ENCODE assay signal across 8 mouse cellular contexts in genomic region chr6:72957676-72958641, GRCm38 (mm10). TPM values are rescaled to one million over a fixed set of nuclear protein-coding genes. Genes with fewer than 3 reads are reported as not detected.
DNase-seq lines count a peak whose midpoint lies in the region; ATAC-seq lines count a peak whose summit lies in the region.

No protein-coding gene starts in this region.

- no peaks in the 10 kb centered on the region for H3K9me3 ChIP-seq in hindbrain, embryonic 12.5 days (replicated peaks)

- H3K4me1 ChIP-seq in hindbrain, embryonic 12.5 days, result peaks cover 29% of the 10 kb centered on the region

- peak overlapping the region; percentile 91 for H3K4me3 ChIP-seq in hindbrain, embryonic 12.5 days

- ATAC-seq in hindbrain, embryonic 12.5 days (ENCODE audit: low FRiP score), result peak; percentile 90

- DNase-seq in Muller cell, postnatal 12 days (ENCODE audit: inconsistent ontology term), result peak; percentile 91
- peak; percentile 89 for DNase-seq in cerebellum, adult 9-11 months
- peak; percentile 81 to 86 for DNase-seq in frontal cortex, postnatal 10 days (ENCODE audit: low spot score in 2 of 2)
- peak; percentile 74 to 77 for DNase-seq in layer of hippocampus, postnatal 25 days (ENCODE audit: extremely low spot score in 1 of 2, low spot score in 1 of 2)
- peak; percentile 91 for DNase-seq in lung, postnatal 14 days
- DNase-seq in ovary, postnatal 36 days (ENCODE audit: low spot score), result peak; percentile 91
- peak; percentile 90 to 91 for DNase-seq in thymus, postnatal 36 days

- peak overlapping the region; percentile 99 for H3K9ac ChIP-seq in hindbrain, embryonic 12.5 days

- peak overlapping the region; percentile 93 for H3K27ac ChIP-seq in hindbrain, embryonic 12.5 days

- peak overlapping the region; percentile 77 for H3K4me2 ChIP-seq in hindbrain, embryonic 12.5 days (replicated peaks)

- no peaks in the 10 kb centered on the region for H3K27me3 ChIP-seq in hindbrain, embryonic 12.5 days

- no peaks in the 10 kb centered on the region for H3K36me3 ChIP-seq in hindbrain, embryonic 12.5 days

- 1% methylated on average over 72 of the region's 75 CpGs for WGBS in hindbrain, embryonic 12.5 days

RNA-seq across cellular contexts. Expression of gene Tmsb10, which starts 0.6 kb away (rescaled TPM):
- 5,652 and 6,223 TPM in 2 replicates for polyA plus RNA-seq in hindbrain, embryonic 12.5 days (2016; fragmentation: Nextera tagmentation; extraction: Ambion mirVana)
- 100 to 1,000 TPM; 408 to 418 TPM for total RNA-seq in layer of hippocampus, postnatal 25 days (2021)

RNA-seq across cellular contexts. Expression of gene Kcmf1, which starts 58.2 kb away (rescaled TPM):
- 46.5 and 49.0 TPM in 2 replicates for polyA plus RNA-seq in hindbrain, embryonic 12.5 days (2016; fragmentation: Nextera tagmentation; extraction: Ambion mirVana)
- total RNA-seq in layer of hippocampus, postnatal 25 days (2021), result 10 to 100 TPM; 60.1 to 65.6 TPM

Comparison
In these comparisons a context has a peak if more than half of its experiments do, and no peak if none do; other contexts are left out.
1. Peak in every context shown above with its lines: DNase-seq, ATAC-seq, H3K4me3 ChIP-seq and H3K27ac ChIP-seq.